Mouse (Mus musculus): ENCODE data around the gene Rab3c. TPM values are rescaled to one million over a fixed set of nuclear protein-coding genes. Genes with fewer than 3 reads are reported as not detected.

The Rab3c gene
- polyA plus RNA-seq, 1 experiment: 2.8 TPM

- Histone ChIP-seq H3K4me3 (ENCODE audit: insufficient read depth, low read length) (no peak overlapping the region), H3K4me1 (ENCODE audit: control insufficient read depth, insufficient read depth, low read length) (no peaks in the 10 kb centered on the region), H3K27ac (ENCODE audit: insufficient read depth, low read length) (no peak overlapping the region)
- TF ChIP-seq CTCF (IDR thresholded peaks at IDR 0.05; ENCODE audit: borderline replicate concordance, insufficient read depth, low read length): no peak
- no peak for TF ChIP-seq POLR2A (IDR thresholded peaks at IDR 0.05; ENCODE audit: low read depth, low read length)
Measured at GRCm38 (mm10) chr13:110260649-110261048, 20.1 kb downstream of the Rab3c start.

GRCm38 (mm10) chr13:110251453-110251852, 29.3 kb downstream of the Rab3c start:
- Histone ChIP-seq H3K4me3 (ENCODE audit: insufficient read depth, low read length) (no peak overlapping the region), H3K27ac (ENCODE audit: insufficient read depth, low read length) (no peak overlapping the region), H3K4me1 (ENCODE audit: control insufficient read depth, insufficient read depth, low read length) (no peaks in the 10 kb centered on the region)
- TF ChIP-seq POLR2A (IDR thresholded peaks at IDR 0.05; ENCODE audit: low read depth, low read length) (no peak), CTCF (IDR thresholded peaks at IDR 0.05; ENCODE audit: borderline replicate concordance, insufficient read depth, low read length) (no peak)

GRCm38 (mm10) chr13:110248481-110248880, 32.3 kb downstream of the Rab3c start:
- H3K4me3 ChIP-seq (ENCODE audit: insufficient read depth, low read length): no peak overlapping the region
- TF ChIP-seq POLR2A (IDR thresholded peaks at IDR 0.05; ENCODE audit: low read depth, low read length) (no peak), CTCF (IDR thresholded peaks at IDR 0.05; ENCODE audit: borderline replicate concordance, insufficient read depth, low read length) (no peak)
- H3K4me1 ChIP-seq (ENCODE audit: control insufficient read depth, insufficient read depth, low read length): no peaks in the 10 kb centered on the region
- no peak overlapping the region for H3K27ac ChIP-seq (ENCODE audit: insufficient read depth, low read length)

- TF ChIP-seq CTCF (IDR thresholded peaks at IDR 0.05; ENCODE audit: borderline replicate concordance, insufficient read depth, low read length): no peak
- no peak for TF ChIP-seq POLR2A (IDR thresholded peaks at IDR 0.05; ENCODE audit: low read depth, low read length)
- Histone ChIP-seq H3K27ac (ENCODE audit: insufficient read depth, low read length) (no peak overlapping the region), H3K4me3 (ENCODE audit: insufficient read depth, low read length) (no peak overlapping the region)
Measured at GRCm38 (mm10) chr13:110238970-110239369, 41.8 kb downstream of the Rab3c start.

GRCm38 (mm10) chr13:110237209-110237935, 43.4 kb downstream of the Rab3c start:
- H3K4me3 ChIP-seq (ENCODE audit: insufficient read depth, low read length): no peak overlapping the region
- peaks cover 6% of the 10 kb centered on the region for H3K4me1 ChIP-seq (ENCODE audit: control insufficient read depth, insufficient read depth, low read length)
- H3K27ac ChIP-seq (ENCODE audit: insufficient read depth, low read length): peak overlapping the region; percentile 60; the same call in 1 of the 2 replicates
- TF ChIP-seq CTCF (IDR thresholded peaks at IDR 0.05; ENCODE audit: borderline replicate concordance, insufficient read depth, low read length) (no peak), POLR2A (IDR thresholded peaks at IDR 0.05; ENCODE audit: low read depth, low read length) (no peak)

More at GRCm38 (mm10) chr13:110238970-110239369, 41.8 kb downstream of the Rab3c start:
- peaks cover 6% of the 10 kb centered on the region for H3K4me1 ChIP-seq (ENCODE audit: control insufficient read depth, insufficient read depth, low read length)

- no peak overlapping the region for H3K27ac ChIP-seq (ENCODE audit: insufficient read depth, low read length)
- no peak for TF ChIP-seq POLR2A (IDR thresholded peaks at IDR 0.05; ENCODE audit: low read depth, low read length)
- TF ChIP-seq CTCF (IDR thresholded peaks at IDR 0.05; ENCODE audit: borderline replicate concordance, insufficient read depth, low read length): no peak
- peaks cover 18% of the 10 kb centered on the region for H3K4me1 ChIP-seq (ENCODE audit: control insufficient read depth, insufficient read depth, low read length)
- H3K4me3 ChIP-seq (ENCODE audit: insufficient read depth, low read length): no peak overlapping the region
Measured at GRCm38 (mm10) chr13:110233364-110233763, 47.4 kb downstream of the Rab3c start.

- H3K4me1 ChIP-seq (ENCODE audit: control insufficient read depth, insufficient read depth, low read length): peaks cover 13% of the 10 kb centered on the region
Measured at GRCm38 (mm10) chr13:110231086-110231688, 49.6 kb downstream of the Rab3c start.

GRCm38 (mm10) chr13:110230046-110230445, 50.8 kb downstream of the Rab3c start:
- Histone ChIP-seq H3K4me3 (ENCODE audit: insufficient read depth, low read length) (no peak overlapping the region), H3K27ac (ENCODE audit: insufficient read depth, low read length) (peak overlapping the region; percentile 88), H3K4me1 (ENCODE audit: control insufficient read depth, insufficient read depth, low read length) (peaks cover 15% of the 10 kb centered on the region)
- TF ChIP-seq CTCF (IDR thresholded peaks at IDR 0.05; ENCODE audit: borderline replicate concordance, insufficient read depth, low read length): no peak
- TF ChIP-seq POLR2A (IDR thresholded peaks at IDR 0.05; ENCODE audit: low read depth, low read length): no peak

More at GRCm38 (mm10) chr13:110231086-110231688, 49.6 kb downstream of the Rab3c start:
- no peak for TF ChIP-seq POLR2A (IDR thresholded peaks at IDR 0.05; ENCODE audit: low read depth, low read length)
- no peak for TF ChIP-seq CTCF (IDR thresholded peaks at IDR 0.05; ENCODE audit: borderline replicate concordance, insufficient read depth, low read length)
- no peak overlapping the region for H3K4me3 ChIP-seq (ENCODE audit: insufficient read depth, low read length)
- no peak overlapping the region for H3K27ac ChIP-seq (ENCODE audit: insufficient read depth, low read length)

- 0 out of 2 replicates have a peak, but pooled peaks cover 3% of the 10 kb centered on the region for H3K4me1 ChIP-seq (ENCODE audit: control insufficient read depth, insufficient read depth, low read length)
- TF ChIP-seq POLR2A (IDR thresholded peaks at IDR 0.05; ENCODE audit: low read depth, low read length) (no peak), CTCF (IDR thresholded peaks at IDR 0.05; ENCODE audit: borderline replicate concordance, insufficient read depth, low read length) (no peak)
- H3K27ac ChIP-seq (ENCODE audit: insufficient read depth, low read length): no peak overlapping the region; the same call in 1 of the 2 replicates
- H3K4me3 ChIP-seq (ENCODE audit: insufficient read depth, low read length): no peak overlapping the region
Measured at GRCm38 (mm10) chr13:110219195-110219594, 61.6 kb downstream of the Rab3c start.

GRCm38 (mm10) chr13:110218497-110218896, 62.3 kb downstream of the Rab3c start:
- no peak for TF ChIP-seq CTCF (IDR thresholded peaks at IDR 0.05; ENCODE audit: borderline replicate concordance, insufficient read depth, low read length)
- 0 out of 2 replicates have a peak, but pooled peaks cover 3% of the 10 kb centered on the region for H3K4me1 ChIP-seq (ENCODE audit: control insufficient read depth, insufficient read depth, low read length)
- H3K27ac ChIP-seq (ENCODE audit: insufficient read depth, low read length): peak overlapping the region; percentile 41; the same call in 1 of the 2 replicates
- no peak overlapping the region for H3K4me3 ChIP-seq (ENCODE audit: insufficient read depth, low read length)
